Mouse (Mus musculus) ES-CJ7 (cell line): ENCODE data around the gene Golph3.
A peak's percentile ranks its signal among the peaks of the same experiment; 100 is the strongest.

Experiments used
- DNase-seq: peaks from one replicate; pipeline ENCODE4 v3.0.0; 2011; ENCODE audit warnings: low read depth, low spot score

Gene Golph3

GRCm38 (mm10) chr15:12321091-12321787 lies at the start of gene Golph3:
Gene Golph3 (plus strand): TSS chr15:12321450.
- DNase-seq = peak; percentile 72

GRCm38 (mm10) chr15:12273325-12274052 lies 47.8 kb upstream of the Golph3 start:
- no peak for DNase-seq

- peak; percentile 63 for DNase-seq
Measured at GRCm38 (mm10) chr15:12274053-12274769, 47.0 kb upstream of the Golph3 start.

GRCm38 (mm10) chr15:12275091-12275623 lies 46.1 kb upstream of the Golph3 start:
- DNase-seq = peak; percentile 74

- no peak for DNase-seq
Measured at GRCm38 (mm10) chr15:12279816-12280215, 41.4 kb upstream of the Golph3 start.

- DNase-seq = no peak
Measured at GRCm38 (mm10) chr15:12284794-12285534, 36.3 kb upstream of the Golph3 start.

GRCm38 (mm10) chr15:12285535-12285809 lies 35.8 kb upstream of the Golph3 start:
- no peak for DNase-seq

GRCm38 (mm10) chr15:12290330-12290729 lies 30.9 kb upstream of the Golph3 start:
- DNase-seq = no peak

- DNase-seq = no peak
Measured at GRCm38 (mm10) chr15:12291757-12292156, 29.5 kb upstream of the Golph3 start.

GRCm38 (mm10) chr15:12296228-12296627 lies 25.0 kb upstream of the Golph3 start:
- DNase-seq = no peak

GRCm38 (mm10) chr15:12298231-12298737 lies 23.0 kb upstream of the Golph3 start:
- no peak for DNase-seq

GRCm38 (mm10) chr15:12301771-12302170 lies 19.5 kb upstream of the Golph3 start:
- DNase-seq = peak; percentile 21

- no peak for DNase-seq
Measured at GRCm38 (mm10) chr15:12306188-12307071, 14.8 kb upstream of the Golph3 start.

GRCm38 (mm10) chr15:12307114-12307513 lies 14.1 kb upstream of the Golph3 start:
- DNase-seq = no peak

GRCm38 (mm10) chr15:12308539-12308938 lies 12.7 kb upstream of the Golph3 start:
- no peak for DNase-seq

- DNase-seq = no peak
Measured at GRCm38 (mm10) chr15:12310676-12311075, 10.6 kb upstream of the Golph3 start.

- no peak for DNase-seq
Measured at GRCm38 (mm10) chr15:12311465-12311864, 9.8 kb upstream of the Golph3 start.

GRCm38 (mm10) chr15:12313255-12313654 lies 8.0 kb upstream of the Golph3 start:
- DNase-seq = peak; percentile 61

GRCm38 (mm10) chr15:12314584-12314983 lies 6.7 kb upstream of the Golph3 start:
- no peak for DNase-seq

- DNase-seq = no peak
Measured at GRCm38 (mm10) chr15:12315996-12316395, 5.3 kb upstream of the Golph3 start.
